Mouse (Mus musculus) kidney, embryonic 16.5 days (tissue): ENCODE measurements around the gene Ptafr. TPM values are rescaled to one million over a fixed set of nuclear protein-coding genes. Genes with fewer than 3 reads are reported as not detected.

Experiments
- ATAC-seq: fragments of 200-750 bp; cut with Nextera tagmentation; 2 replicates; pipeline ENCODE4 v1.8.0; 2017; ENCODE audit warnings: moderate TSS enrichment; ENCODE audit not compliant: low FRiP score, low TSS enrichment
- H3K27ac ChIP-seq: fragments of 300-500 bp; sonication (generic); 2 replicates; pipeline ENCODE4 v1.5.1; 2014; ENCODE audit warnings: low read length
- H3K27me3 ChIP-seq: fragments of 300-500 bp; sonication (generic); 2 replicates; pipeline ENCODE4 v1.6.1; 2014; ENCODE audit warnings: low read length, control low read depth, mixed read lengths; ENCODE audit not compliant: insufficient read depth
- H3K36me3 ChIP-seq: fragments of 300-500 bp; sonication (generic); 2 replicates; pipeline ENCODE4 v1.6.1; 2014; ENCODE audit warnings: low read length, control low read depth, mixed read lengths; ENCODE audit not compliant: insufficient read depth
- H3K4me1 ChIP-seq: fragments of 300-500 bp; sonication (generic); 2 replicates; pipeline ENCODE4 v1.6.1; 2014; ENCODE audit warnings: low read length, control low read depth, mixed read lengths; ENCODE audit not compliant: insufficient read depth
- H3K4me2 ChIP-seq: fragments of 300-500 bp; sonication (generic); replicated peaks from 2 replicates; pipeline ENCODE4 v1.6.1; 2014; ENCODE audit warnings: low read depth, low read length
- H3K4me3 ChIP-seq: fragments of 300-500 bp; sonication (generic); 2 replicates; pipeline ENCODE4 v1.5.1; 2014; ENCODE audit warnings: mild to moderate bottlenecking, low read length
- H3K9ac ChIP-seq: fragments of 300-500 bp; sonication (generic); replicated peaks from 2 replicates; pipeline ENCODE4 v1.6.1; 2014; ENCODE audit warnings: low read length
- H3K9me3 ChIP-seq: fragments of 300-500 bp; sonication (generic); 2 replicates; pipeline ENCODE4 v1.6.1; 2016; ENCODE audit warnings: low read length, control low read depth
- WGBS: fragments of 180-500 bp; shearing (Covaris S2); extraction: QIAGEN DNeasy Blood & Tissue Kit; methylation state at CpG from one replicate; pipeline ENCODE4 v1.1.7; 2014; 5-methylcytosine and 5-hydroxymethylcytosine counted together
- polyA plus RNA-seq: library from polyadenylated mRNA; unstranded; fragments of >200 nt; fragmentation: Nextera tagmentation; extraction: Ambion mirVana; gene quantifications from 2 replicates; pipeline ENCODE4 v1.2.1, GENCODE M21; 2015

Ptafr gene
- polyA plus RNA-seq, 1 experiment from 2014 or later, result 0.29 TPM

DNA sequence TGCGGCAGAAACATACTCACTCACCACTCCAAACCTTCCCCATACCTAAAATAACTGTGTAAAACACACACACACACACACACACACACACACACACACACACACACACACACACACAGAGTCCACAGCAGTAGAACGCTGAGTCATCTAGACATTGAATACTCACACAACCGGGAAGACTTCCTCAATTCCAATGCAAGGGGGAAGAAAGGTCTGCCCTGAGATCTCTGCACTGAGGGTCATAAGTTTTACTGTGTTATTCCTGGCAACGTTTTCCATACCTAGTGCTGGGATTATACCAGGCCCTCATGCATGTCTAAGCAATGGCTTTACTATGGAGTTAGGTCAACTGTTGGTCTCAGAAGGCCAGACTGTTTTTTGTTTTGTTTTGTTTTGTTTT lies 34.5 kb upstream of the Ptafr start:
- H3K9ac ChIP-seq, result no peak overlapping the region
- H3K4me3 ChIP-seq, result no peak overlapping the region
- peaks cover 23% of the 10 kb centered on the region for H3K4me1 ChIP-seq
- no peak overlapping the region; the same call in 1 of the 2 replicates for H3K27ac ChIP-seq
- peaks cover 24% of the 10 kb centered on the region for H3K36me3 ChIP-seq
- H3K27me3 ChIP-seq, result no peaks in the 10 kb centered on the region
- H3K4me2 ChIP-seq, result no peak overlapping the region
- WGBS, result 56% methylated on average over 4 of the region's 4 CpGs
- no peak for ATAC-seq
- no peaks in the 10 kb centered on the region for H3K9me3 ChIP-seq

DNA sequence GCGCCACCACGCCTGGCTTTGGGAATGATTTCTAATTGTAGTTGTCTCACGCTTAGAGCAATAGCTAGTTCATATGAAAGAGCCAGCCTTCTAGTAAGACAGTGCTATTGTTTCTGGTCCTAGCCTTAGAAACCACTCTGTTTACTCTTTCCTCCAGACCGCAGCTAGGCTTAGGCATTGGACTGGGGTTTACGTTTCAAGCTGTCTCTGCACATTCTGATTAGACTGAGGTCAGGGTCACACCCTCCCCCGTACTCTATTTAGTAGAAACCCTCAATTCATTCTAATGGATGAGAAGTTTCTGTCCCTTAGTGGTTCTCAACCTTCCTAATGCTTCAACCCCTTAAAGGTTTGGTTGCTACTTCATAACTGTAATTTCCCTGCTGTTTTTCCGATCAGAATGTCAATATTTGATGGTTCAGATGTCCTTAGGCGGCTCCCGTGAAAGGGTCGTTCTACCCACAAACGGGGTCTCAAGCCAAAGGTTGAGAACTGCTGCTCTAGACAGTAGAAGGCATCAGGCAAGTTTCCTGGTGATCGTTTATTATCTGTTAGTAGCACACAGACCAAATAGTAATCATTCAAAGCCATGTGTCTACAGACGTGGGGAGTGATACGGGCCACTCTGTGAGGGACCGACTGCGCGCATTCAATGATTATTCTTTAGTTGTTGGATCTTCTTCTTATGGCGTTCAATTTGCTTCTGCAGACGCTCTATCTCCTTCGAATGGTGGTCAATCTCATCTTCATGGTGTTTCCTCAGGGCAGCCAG lies 33.6 kb upstream of the Ptafr start:
- Histone ChIP-seq H3K36me3 (peaks cover 24% of the 10 kb centered on the region), H3K4me3 (no peak overlapping the region), H3K27me3 (no peaks in the 10 kb centered on the region), H3K9me3 (no peaks in the 10 kb centered on the region), H3K9ac (no peak overlapping the region), H3K27ac (no peak overlapping the region), H3K4me2 (no peak overlapping the region), H3K4me1 (peaks cover 21% of the 10 kb centered on the region)
- ATAC-seq, result no peak
- WGBS, result 90% methylated on average over 20 of the region's 20 CpGs

DNA sequence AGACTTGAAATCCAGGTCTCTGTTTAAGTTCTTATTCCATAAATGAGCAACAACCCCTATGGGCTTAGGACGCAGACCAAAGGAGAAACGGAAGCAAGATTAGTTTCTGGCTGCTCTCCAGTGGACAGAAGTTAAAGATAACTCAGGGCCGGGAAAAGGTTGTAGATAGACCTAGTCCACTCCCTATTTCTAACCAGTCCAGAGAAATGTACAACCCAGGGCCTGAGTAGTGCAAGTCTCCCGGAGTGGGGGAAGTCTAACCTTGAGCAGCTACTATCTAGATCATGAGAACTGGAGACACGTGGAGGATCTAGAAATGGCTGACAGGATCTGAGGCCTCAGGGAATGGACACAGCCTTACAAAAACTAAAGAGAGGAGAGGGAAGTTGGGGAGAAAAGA lies 31.4 kb upstream of the Ptafr start:
- ATAC-seq, result no peak
- H3K4me3 ChIP-seq, result peak overlapping the region; percentile 93
- H3K27ac ChIP-seq, result peak overlapping the region; percentile 98
- H3K4me2 ChIP-seq, result peak overlapping the region; percentile 70
- H3K4me1 ChIP-seq, result peaks cover 36% of the 10 kb centered on the region
- H3K27me3 ChIP-seq, result no peaks in the 10 kb centered on the region
- 6% methylated on average over 5 of the region's 5 CpGs for WGBS
- H3K9ac ChIP-seq, result peak overlapping the region; percentile 96
- peaks cover 24% of the 10 kb centered on the region for H3K36me3 ChIP-seq
- no peaks in the 10 kb centered on the region for H3K9me3 ChIP-seq

DNA sequence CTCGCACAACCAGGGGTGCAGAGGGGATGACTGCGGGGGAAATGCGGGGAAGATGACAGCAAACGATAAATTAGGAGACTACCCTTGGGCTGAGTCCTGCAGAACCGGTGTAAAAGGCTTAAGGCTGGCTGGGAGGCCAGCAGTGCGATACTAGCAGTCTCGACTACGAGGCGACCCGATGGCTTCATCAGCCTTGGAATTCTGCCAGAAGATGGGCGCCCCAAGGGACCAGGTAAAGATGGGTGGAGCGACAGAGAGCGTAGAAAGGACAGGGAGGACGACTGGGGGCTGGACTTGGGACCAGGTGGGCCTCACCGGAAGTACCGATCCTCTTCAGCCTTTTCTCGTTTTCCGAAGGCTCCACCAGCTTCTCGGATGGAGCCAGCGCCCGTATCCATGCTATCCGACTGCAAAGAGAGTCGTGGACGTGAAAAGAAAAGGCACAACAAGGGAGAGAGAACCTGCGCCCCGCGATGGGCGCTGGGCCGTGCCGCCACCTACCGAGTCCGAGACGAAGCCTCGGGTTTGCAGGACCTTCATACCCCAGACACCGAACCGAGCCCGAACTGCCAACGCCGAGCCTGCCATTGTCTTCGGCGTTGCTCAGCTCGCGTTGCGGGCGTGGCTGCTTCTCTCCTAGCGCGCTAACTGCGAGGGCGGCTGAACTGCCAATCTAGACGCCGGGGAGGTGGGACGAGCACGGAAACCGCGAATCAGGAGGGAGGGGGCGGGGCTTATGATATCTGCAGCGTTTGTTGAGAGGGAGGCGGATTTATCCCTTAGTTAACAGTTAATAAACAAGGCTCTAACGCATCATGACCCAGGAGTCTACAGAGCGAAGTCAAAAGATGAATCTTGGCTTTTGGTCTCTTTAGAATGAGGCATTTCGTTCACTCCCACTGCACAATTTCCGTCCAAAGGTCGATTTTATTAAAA lies 30.6 kb upstream of the Ptafr start, which contains the start of gene Atpif1:
TSS of gene Atpif1 (minus strand) at position 679 of the 936 bp plus-strand sequence.
- Histone ChIP-seq H3K9ac (peak within 1 kb of the TSS; percentile 96), H3K36me3 (peaks cover 24% of the 10 kb centered on the region), H3K27ac (peak within 1 kb of the TSS; percentile 98), H3K4me3 (peak within 1 kb of the TSS; percentile 93), H3K4me2 (peak within 1 kb of the TSS; percentile 70), H3K27me3 (no peaks in the 10 kb centered on the region), H3K9me3 (no peaks in the 10 kb centered on the region), H3K4me1 (peaks cover 37% of the 10 kb centered on the region)
- WGBS, result under 1% methylated on average over 63 of the region's 63 CpGs
- ATAC-seq, result peak; percentile 89

DNA sequence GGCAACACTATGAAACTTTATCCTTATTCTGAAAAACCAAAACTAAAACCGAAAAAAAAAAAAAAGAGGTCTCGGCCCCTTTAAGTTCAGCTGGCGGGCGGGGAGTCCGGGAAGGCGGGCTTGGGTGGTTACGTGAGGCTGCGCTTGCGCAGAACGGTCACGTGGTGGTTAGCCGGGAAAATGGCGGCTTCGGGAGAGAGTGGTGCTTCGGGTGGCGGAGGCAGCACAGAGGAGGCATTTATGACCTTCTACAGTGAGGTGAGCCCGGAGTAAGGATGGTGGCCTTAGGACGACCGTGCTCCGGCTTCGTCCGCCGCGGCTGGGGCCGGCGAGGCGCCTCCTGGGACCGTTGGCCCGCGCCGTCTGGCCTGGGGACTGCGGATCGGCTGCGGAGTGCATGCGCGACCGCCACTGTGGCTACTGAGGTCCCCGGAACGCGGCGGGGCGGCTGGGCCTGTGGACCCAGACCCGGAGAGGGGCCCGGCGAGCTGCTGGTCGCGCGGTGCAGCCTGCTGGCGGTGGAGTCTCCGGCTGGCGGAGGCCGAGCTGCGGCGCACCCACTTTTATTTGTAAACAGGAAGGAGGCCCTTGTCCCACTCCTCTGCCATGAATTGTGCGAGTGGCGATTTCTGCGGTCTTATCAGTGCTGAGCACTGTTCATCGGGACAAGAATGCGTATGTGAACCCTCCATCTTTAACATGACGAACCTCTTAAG lies 28.3 kb upstream of the Ptafr start, which contains the start of gene Dnajc8:
TSS of gene Dnajc8 (plus strand) at position 145 of the 716 bp plus-strand sequence.
- ATAC-seq, result peak; percentile 68; the same call in 1 of the 2 replicates
- peaks cover 37% of the 10 kb centered on the region for H3K4me1 ChIP-seq

DNA sequence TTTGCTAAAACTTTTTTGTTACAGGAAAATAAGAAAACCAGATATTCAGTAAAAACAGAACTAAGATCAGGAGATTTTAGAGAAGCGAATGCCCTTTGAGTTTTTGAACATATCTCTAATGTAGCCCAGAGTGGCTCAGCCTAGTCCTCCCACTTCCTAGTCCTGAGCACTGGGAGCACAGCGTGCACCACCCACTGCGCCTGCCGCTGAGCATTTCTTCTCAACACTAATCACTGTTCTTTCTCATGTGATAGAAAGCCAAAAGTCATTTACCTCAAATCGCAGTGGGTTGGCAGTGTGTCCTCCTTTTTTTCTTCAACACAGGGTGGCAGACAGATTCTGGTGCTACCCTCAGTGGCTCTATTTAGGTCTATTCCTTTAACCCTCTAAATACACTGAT lies 24.4 kb upstream of the Ptafr start:
- Histone ChIP-seq H3K4me1 (peaks cover 19% of the 10 kb centered on the region), H3K4me2 (no peak overlapping the region), H3K27me3 (no peaks in the 10 kb centered on the region), H3K27ac (no peak overlapping the region), H3K9me3 (no peaks in the 10 kb centered on the region), H3K36me3 (peaks cover 41% of the 10 kb centered on the region), H3K9ac (no peak overlapping the region), H3K4me3 (no peak overlapping the region)
- no peak for ATAC-seq
- WGBS, result 96% methylated on average over 5 of the region's 5 CpGs

More for the DNA sequence above, 28.3 kb upstream of the Ptafr start, which contains the start of gene Dnajc8:
- Histone ChIP-seq H3K9me3 (no peaks in the 10 kb centered on the region), H3K27ac (peak within 1 kb of the TSS; percentile 79), H3K9ac (peak within 1 kb of the TSS; percentile 94), H3K4me3 (peak within 1 kb of the TSS; percentile 100), H3K36me3 (peaks cover 25% of the 10 kb centered on the region), H3K27me3 (no peaks in the 10 kb centered on the region), H3K4me2 (peak within 1 kb of the TSS; percentile 95)
- WGBS, result under 1% methylated on average over 59 of the region's 60 CpGs

DNA sequence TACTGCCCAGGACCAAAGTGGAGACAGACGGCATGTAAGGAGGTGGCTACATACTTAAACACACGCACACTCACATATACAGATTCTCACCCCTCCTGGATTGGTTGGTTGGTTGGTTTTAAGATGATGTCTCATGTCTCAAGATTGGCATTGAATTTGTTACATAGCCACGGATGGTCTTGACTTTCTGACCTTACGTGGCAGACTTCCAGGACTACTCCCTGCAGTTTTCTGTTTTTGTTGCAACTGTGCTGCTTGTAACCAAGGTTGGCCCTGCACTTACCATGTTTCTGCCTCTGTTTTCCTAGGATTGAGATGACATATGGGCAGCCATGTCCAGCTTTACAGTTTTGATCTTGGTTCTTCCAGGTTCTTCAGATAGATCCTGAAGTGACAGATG lies 22.5 kb upstream of the Ptafr start:
- Histone ChIP-seq H3K27me3 (no peaks in the 10 kb centered on the region), H3K9ac (no peak overlapping the region), H3K36me3 (peaks cover 53% of the 10 kb centered on the region), H3K4me3 (no peak overlapping the region), H3K4me1 (peaks cover 11% of the 10 kb centered on the region), H3K9me3 (no peaks in the 10 kb centered on the region), H3K27ac (no peak overlapping the region), H3K4me2 (no peak overlapping the region)
- no peak for ATAC-seq
- 78% methylated on average over 4 of the region's 4 CpGs for WGBS

DNA sequence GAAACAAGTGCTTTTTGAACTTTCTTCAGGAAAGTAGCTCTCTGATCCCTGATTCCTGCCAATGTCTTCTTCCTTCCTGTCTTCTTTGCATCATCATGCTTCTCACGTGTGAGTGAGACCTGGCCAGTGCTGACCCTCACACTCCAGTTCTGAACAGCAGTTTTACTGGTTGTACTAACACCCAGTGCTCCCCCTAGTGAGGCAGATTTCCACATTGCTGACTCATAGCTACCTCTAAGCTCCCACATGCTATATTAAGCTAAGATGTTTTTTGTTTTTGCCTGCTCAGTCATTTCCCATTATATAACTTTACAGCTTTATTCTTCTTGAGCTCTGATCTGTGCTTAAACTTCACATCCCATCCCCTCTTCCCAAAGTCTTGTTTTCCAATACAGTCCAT lies 21.1 kb upstream of the Ptafr start:
- H3K9ac ChIP-seq, result no peak overlapping the region
- no peaks in the 10 kb centered on the region for H3K27me3 ChIP-seq
- H3K27ac ChIP-seq, result no peak overlapping the region
- WGBS, result 47% methylated on average over 1 of the region's 1 CpGs
- no peaks in the 10 kb centered on the region for H3K9me3 ChIP-seq
- no peak for ATAC-seq
- no peak overlapping the region for H3K4me3 ChIP-seq
- no peak overlapping the region for H3K4me2 ChIP-seq
- peaks cover 64% of the 10 kb centered on the region for H3K36me3 ChIP-seq
- H3K4me1 ChIP-seq, result no peaks in the 10 kb centered on the region

DNA sequence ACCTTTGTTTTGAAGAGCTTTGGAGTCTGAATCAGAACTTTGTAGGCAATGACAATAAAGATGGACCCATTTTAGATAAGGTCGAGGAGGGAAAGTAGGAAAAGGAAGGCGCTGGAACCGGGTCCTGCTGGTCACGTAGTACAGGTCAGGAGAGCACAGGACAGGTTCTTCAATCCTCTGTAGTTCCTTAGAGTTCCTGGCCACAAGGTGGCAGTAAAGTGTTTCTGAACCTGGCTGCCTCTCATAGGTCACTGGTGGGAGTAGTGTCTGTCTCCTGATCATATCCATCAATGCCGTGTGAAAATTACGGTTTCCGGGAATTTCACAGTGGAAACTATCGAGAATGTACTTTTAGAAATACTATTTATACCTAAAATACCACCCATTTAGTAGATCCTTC lies 18.0 kb upstream of the Ptafr start:
- Histone ChIP-seq H3K27ac (no peak overlapping the region), H3K27me3 (no peaks in the 10 kb centered on the region), H3K4me2 (no peak overlapping the region), H3K4me3 (no peak overlapping the region), H3K36me3 (peaks cover 76% of the 10 kb centered on the region), H3K9me3 (no peaks in the 10 kb centered on the region), H3K9ac (no peak overlapping the region), H3K4me1 (no peaks in the 10 kb centered on the region)
- 21% methylated on average over 8 of the region's 8 CpGs for WGBS
- peak; percentile 59; the same call in 1 of the 2 replicates for ATAC-seq
